Mouse (Mus musculus): ENCODE results near the gene Cr1l. TPM values are rescaled to one million over a fixed set of nuclear protein-coding genes. Genes with fewer than 3 reads are reported as not detected.

Cr1l gene
- polyA plus RNA-seq (2015; fragmentation: Nextera tagmentation; extraction: Ambion mirVana) = 50.0 and 57.7 TPM in 2 replicates

GRCm38 (mm10) chr1:195130953-195131674, at the start of gene Cr1l:
Gene Cr1l, minus strand, starts transcription at chr1:195131586.

DNA sequence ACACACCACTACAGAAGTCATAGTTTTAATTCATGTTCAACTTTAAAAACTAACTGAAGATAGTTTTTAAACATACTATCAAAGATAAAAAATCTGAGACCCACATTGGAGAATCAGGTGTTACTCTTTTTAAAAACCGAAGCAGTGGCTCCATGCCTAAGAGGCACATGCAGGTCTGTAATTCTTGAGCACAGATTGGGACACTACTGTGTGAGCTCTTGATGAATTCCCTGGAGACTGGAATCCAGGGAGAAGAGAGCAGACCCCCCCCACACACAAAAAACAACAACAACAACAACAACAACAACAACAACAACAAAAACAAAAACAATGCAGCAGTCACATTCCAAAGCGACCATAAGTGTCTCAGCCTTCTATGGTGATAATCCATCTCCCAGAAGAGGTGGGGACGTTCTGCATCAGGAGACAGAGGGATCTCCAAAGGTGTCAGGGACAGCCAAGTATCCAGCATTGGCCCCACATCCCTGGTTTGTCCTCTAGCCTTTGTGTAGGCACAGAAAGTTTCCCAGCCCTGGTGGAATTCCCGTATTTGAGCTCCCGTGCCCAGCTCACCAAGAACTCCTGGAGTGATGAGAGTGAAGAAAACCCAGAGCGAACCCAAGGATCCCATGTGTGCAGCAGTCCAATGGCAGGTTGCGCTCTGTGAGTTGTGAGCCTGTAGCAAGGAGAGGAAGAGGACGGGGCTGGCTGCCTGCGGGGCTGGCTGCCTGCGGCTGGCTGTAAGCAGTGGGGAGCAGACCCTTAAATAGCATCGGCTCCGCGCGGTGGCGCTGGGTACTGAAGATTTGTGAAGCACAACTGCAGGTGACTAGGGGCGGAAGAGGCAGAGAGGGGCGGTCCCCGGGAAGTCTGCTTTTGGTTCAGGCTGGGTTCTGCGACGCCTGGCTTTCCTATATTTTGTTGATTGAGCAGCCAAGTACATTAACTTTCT, 44.9 kb upstream of the Cr1l start, which contains the start of gene Cr2:
Gene Cr2 (minus strand): TSS at position 737 of the 952 bp plus-strand sequence.

DNA sequence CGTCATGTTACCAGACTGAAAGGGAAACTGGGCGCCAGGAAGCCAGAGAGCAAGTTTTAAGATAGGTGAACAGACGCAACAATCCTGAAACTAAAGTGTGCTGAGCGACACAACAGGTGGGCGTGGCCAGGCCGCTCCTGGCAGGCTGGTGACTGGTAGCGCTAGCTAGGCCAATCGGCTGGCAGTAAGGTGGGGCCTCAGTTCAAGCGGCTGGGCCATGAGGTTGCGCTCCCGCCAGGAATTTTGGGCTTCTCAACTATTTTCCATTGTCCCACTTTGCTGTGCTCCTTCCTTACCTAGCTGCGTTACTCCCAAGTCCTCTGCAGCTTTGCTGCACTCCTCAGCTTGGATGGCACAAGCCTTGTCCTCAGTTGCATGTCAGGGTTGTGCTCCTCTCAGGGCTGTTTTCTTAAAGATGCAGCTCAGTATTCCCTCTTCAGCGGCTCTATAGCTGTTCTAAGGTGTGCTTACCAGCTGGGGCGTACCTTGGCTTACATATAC, 39.1 kb downstream of the Cr1l start, which contains the start of gene Cd46:
Gene Cd46 (minus strand): TSS at position 30 of the 501 bp plus-strand sequence.

Other genes with a start within 250 kb of the Cr1l start
- 124 and 135 TPM in 2 replicates for gene Cd34, start 192.8 kb downstream of the Cr1l start, polyA plus RNA-seq (2015; fragmentation: Nextera tagmentation; extraction: Ambion mirVana)
- gene Cd46, start 39.3 kb downstream of the Cr1l start, polyA plus RNA-seq (2015; fragmentation: Nextera tagmentation; extraction: Ambion mirVana) = 0.38 and 0.77 TPM in 2 replicates
- gene Cr2, start 45.1 kb upstream of the Cr1l start, polyA plus RNA-seq (2015; fragmentation: Nextera tagmentation; extraction: Ambion mirVana) = 0.04 and 0.12 TPM in 2 replicates

All from skeletal muscle tissue, postnatal 0 days (tissue).